Mouse (Mus musculus): ENCODE results near the gene Bsn.

The Bsn gene

DNA sequence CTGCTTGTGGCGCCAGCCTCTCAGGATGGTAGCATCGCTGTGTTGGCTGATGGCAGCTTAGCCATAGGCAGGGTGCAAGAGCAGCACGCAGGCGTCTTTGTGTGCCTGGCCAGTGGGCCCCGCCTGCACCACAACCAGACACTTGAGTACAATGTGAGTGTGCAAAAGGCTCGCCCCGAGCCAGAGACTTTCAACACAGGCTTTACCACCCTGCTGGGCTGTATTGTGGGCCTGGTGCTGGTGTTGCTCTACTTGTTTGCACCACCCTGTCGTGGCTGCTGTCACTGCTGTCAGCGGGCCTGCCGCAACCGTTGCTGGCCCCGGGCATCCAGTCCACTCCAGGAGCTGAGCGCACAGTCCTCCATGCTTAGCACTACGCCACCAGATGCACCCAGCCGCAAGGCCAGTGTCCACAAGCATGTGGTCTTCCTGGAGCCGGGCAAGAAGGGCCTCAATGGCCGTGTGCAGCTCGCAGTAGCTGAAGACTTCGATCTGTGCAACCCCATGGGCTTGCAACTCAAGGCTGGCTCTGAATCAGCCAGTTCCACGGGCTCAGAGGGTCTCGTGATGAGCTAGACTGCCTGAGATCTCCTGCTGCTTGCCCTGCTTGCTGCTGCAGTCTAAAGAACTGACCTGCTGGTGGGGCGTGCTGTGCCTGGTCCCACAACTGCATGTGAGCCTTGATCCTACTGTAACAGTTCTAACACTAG is 135.7 kb downstream of the Bsn start:
- no peak for DNase-seq (ENCODE audit: extremely low spot score)

DNA sequence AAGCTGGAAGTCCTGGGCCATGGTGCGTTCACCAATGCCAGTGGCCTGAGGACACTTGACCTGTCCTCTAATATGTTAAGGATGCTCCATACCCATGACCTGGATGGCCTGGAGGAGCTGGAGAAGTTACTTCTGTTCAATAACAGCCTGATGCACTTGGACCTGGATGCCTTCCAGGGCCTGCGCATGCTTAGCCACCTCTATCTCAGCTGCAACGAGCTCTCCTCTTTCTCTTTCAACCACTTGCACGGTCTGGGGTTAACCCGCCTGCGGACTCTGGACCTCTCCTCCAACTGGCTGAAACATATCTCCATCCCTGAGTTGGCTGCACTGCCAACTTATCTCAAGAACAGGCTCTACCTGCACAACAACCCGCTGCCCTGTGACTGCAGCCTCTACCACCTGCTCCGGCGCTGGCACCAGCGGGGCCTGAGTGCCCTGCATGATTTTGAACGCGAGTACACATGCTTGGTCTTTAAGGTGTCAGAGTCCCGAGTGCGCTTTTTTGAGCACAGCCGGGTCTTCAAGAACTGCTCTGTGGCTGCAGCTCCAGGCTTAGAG is 136.4 kb downstream of the Bsn start:
- DNase-seq (ENCODE audit: extremely low spot score): no peak

DNA sequence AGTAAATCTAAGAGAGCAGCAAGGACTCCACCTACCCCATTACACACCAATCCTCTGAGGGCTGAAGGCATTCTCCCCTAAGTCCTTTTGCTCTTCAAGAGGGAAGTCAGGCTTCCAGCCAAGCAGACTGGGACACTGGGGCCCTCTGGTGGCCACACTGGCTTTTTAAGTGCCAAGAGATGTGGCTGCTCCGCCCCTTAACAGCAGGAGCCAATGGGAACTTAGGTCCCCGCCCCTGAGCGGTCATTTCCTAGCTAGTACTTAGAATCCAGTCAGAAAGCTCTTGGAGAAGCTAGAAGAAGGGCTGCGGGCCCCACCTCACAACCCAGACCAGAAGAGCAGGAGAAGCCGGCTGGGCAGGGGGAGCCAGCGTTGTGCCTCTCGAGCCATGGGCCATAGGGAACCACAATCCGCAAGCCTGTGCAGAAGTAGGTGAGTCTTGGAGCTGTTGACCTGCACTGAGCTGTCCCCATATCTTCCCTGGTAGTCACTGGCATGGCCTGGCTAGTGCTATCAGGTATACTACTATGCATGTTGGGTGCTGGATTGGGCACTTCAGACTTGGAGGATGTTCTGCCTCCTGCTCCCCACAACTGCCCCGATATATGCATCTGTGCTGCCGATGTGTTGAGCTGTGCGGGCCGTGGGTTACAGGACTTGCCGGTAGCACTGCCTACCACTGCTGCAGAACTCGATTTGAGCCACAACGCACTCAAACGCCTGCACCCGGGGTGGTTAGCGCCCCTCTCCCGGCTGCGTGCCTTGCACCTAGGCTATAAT is 137.1 kb downstream of the Bsn start, which contains the start of gene Amigo3:
Gene Amigo3 (plus strand): TSS at position 275 of the 780 bp plus-strand sequence.
- peak; percentile 93 for DNase-seq (ENCODE audit: extremely low spot score)

DNA sequence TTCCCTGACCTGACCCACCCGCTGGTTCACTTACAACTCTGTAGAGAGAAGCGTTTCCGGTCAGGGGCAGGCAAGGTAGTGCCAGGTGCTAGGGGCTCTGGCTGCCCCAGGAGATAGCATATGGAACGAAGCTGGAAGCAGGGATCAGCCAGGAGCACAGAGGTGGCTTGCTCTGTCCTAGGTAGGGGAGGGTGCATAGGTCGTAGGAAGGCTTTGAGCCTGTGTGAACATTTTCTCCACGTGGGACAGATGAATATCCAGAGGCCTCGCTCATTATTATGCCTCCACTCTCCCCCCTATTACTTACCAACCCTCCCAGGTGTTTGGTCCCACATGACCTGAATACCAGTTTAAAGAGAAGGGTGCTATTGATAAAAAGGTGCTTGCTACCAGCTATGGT is 137.8 kb downstream of the Bsn start:
- no peak for DNase-seq (ENCODE audit: extremely low spot score)

DNA sequence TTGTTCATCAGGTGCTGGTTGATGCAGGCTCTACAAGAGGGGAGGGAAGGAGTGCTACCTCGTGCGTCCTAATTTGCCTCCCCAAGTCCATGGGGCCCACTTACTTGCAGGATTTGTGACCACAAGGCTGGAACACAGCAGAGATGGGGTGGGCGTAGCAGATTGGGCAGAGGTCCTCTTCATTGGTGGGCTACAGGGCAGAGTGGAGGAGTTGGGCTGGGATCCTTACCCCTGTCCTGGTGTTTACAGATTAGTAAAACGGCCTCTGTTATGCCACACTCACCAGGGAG is 138.3 kb downstream of the Bsn start:
- no peak for DNase-seq (ENCODE audit: extremely low spot score)

DNA sequence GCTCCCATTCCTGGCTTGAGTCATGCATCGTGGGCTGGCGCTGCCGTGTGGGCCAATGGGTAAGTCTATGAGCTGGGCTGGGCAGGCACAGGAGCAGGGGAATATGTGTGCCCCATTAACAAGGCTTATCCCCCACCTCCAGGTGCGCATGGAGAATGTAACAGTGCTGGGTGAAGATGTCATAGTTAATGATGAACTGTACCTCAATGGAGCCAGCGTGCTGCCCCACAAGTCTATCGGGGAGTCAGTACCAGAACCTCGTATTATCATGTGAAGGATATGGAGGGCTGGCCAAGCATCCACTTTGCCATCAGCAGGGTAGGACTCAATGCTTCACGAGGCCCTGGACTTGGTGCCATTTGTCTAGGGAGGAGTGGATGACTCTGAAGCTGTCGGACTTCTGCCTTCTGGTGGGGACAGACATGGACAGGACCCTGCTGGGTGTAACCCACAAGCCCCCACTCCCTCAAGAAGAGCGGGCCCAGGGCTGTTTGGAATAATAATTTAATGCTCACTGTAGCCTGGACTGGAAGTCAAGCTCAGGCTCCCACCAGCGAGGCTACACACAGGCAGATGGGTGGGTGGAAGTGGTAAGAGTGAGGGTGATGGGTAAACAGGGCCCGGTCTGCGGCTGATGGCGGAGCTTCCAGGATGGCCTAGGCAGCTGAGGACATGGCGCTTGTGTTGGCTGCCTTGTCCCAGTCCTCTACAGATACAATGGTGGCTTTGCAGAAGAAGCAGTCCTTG is 138.8 kb downstream of the Bsn start:
- DNase-seq (ENCODE audit: extremely low spot score): no peak

DNA sequence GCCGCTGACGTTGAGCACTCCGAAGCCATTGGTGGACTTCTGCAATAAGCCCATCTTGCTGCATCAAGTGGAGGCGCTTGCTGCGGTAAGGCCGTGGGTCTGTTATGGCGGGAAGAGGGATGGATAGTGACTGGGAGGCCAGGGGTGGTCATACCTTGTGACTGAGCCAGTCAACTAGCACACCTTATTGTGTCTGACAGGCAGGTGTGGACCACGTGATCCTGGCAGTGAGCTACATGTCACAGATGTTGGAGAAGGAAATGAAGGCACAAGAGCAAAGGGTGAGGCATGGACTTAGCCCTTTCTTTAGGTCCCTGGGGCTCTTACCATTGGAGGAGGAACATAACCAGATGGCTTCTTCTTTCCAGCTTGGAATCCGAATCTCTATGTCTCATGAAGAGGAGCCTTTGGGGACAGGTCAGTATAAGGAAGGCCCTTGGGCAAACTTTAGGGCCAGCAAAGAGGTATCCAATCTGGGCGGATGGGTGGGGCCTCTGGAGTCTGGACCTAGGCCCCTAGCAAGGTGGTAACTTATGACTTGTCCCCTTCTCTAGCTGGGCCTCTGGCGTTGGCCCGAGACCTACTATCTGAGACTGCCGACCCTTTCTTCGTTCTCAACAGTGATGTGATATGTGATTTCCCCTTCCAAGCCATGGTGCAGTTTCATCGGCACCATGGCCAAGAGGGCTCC is 140.5 kb downstream of the Bsn start:
- no peak for DNase-seq (ENCODE audit: extremely low spot score)

DNA sequence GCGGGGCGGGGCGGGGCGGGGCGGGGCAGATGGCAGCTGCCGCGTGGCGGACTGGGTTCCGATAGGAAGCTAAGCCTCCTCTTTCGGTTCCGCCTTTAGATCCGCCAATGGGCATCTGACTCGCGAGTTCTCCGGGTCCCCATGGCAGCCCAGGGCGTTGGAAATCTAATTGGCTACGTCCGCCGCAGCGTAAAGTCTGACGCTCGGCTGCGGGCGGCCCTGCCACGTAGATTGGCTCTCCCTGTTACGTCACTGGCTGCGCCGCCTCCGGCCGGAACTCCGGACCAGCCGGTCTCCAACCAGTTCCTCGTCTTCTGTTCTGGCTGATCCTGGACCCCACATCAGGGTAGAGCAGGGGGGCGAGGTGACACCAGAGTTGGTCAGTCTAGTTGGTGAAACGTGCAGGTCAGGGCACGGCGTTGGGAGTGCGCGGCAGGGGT is 141.1 kb downstream of the Bsn start, which contains the start of gene Gmppb:
Gene Gmppb (plus strand): TSS at position 227 of the 440 bp plus-strand sequence.
- peak; percentile 94 for DNase-seq (ENCODE audit: extremely low spot score)

DNA sequence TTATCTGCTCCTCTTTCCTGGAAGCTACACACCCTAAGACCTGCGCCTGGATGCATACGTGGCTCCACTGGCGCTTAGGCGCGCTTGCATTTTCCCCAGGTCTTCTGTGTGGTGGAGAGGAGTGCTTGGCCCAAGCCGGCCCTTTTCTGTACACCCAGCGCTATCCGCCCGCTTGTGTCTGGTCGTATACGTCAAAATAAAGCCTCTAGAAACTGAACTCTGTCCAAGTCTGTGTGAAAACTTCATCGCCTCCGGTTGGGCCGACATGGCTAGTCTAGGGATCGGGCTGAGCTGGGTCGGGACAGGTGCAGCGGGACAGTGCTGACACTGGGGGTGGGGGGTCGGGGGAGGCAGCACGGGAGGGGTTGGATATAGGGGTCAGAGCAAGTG is 141.6 kb downstream of the Bsn start:
- DNase-seq (ENCODE audit: extremely low spot score): no peak

DNA sequence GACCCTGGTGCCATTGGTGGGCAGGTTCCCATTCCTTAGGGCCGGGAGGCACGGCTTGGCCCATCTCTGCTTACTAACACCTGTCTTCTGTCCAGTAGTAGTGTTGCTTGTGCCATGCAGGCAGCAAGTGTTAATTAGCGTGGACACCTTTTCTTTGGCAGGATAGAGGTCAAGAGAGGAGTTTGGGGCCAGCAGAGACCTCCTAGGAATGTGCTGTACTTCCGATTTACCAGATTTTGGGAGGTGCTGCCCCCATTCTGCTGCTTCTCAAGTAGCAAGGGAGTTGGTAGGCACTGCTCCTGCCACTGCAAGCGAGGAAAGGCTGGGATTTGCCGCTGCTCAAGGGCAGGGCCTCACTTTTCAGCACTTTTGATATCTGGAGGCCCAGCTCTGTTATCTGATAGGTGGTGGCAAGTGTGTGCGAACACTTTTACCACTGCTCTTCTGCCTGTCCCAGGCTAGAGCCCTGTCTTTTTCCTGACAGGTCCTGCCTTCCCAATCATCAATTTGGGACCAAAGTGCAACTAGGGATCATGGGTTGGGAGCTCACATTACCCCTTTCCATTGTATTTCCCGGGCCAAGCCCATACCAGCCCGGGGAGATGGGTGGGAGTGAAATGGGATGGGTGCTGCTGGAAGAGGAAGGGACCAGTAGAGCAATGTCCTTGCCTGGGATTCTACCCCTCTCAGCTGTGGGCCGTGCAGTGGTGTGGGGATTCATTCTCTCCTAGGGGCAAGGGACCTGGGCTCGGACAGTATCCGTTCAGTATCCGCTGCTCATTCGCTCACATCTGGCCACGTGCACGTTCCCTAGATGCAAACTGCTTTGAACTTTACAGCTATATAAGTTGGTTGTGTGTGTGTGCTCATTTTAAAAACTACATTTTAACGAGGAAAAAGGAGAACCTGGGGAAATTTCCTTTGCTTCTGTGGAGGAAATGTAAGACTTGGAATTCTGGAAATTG is 142.3 kb downstream of the Bsn start:
- DNase-seq (ENCODE audit: extremely low spot score): no peak

DNA sequence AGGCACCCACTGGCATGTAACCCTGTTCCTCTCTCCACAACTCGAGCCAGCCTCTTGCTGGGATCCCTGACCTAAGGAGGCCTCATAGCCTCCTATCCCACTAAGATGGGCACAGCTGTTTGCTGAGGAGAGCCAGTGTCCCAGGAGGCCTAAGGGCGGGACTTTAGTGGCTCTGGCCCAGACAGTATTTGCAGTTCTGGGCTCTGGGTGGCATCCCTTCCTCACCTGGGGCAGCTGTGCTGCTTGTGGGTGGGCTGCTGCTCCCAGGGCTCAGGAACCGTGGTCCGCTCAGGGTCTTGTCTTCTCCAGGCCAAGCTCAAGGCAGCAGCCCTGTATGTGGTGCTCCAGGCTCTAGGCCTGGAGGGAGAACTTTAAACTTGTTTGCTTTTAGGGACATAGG is 143.6 kb downstream of the Bsn start:
- no peak for DNase-seq (ENCODE audit: extremely low spot score)
